Mouse (Mus musculus) megakaryocyte-erythroid progenitor cell, adult 5-6 weeks (primary cell): ENCODE data around the gene Cd28. TPM values are rescaled to one million over a fixed set of nuclear protein-coding genes. Genes with fewer than 3 reads are reported as not detected.

ENCODE experiments used
- ATAC-seq: replicated peaks from 2 replicates; pipeline ENCODE4 v1.8.0; 2016; ENCODE audit warnings: mild to moderate bottlenecking, inconsistent platforms; ENCODE audit not compliant: severe bottlenecking, poor library complexity, low FRiP score, low TSS enrichment
- total RNA-seq, 2 experiments: library from RNA; stranded (forward) in 1 of 2; stranded (reverse) in 1 of 2; fragments of 200-1000, 215-1000 nt in 1 of 2; fragments of >200 nt in 1 of 2; fragmentation: Nextera tagmentation in 1 of 2; gene quantifications; 2 replicates each; pipeline ENCODE4 v1.2.3; 2014 to 2017

The Cd28 gene
- total RNA-seq, 2 experiments from 2014 or later = 1.5 to 2.7 TPM

DNA sequence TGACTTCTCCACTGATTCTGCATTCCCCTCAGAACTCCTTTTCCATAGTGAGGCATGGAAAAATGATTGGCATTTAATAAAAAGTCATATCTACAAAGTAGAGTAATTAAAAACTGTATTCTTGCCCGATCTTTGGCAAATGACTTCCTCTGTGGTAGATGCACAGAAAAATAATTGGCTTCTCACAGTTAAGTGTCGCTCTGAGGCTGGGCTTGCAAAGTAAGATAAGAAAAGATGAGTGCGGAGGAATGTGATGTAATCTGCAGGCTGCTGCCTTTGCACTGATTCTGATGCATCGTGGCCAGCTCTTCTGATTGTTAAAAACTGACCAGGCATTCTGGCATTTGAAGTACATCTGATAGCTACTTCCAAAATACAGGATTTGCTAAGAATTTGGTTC lies 32.3 kb downstream of the Cd28 start:
- ATAC-seq = no peak

DNA sequence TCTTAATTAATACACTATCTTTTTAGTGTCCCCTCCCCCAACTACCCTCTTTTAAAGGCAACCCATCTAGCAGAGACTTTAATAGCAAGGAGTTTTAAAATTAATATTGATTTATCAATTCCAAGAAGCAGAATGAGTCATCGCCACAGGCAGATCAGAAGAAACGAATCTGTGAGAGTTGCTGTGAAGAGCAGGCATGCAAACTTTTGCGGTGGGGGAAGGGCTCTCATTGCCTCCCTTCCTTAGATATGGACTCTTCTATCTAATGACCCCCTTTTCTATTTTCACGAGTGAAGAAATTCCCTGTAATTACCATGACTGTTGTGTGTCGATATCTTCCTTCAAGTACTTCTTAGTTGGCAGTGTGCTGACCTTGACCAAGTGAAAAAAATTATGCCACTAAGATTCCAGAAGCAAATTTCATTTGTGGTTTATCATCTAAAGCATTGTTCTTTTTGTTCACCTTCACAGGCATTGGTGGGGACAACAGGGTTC lies 32.8 kb downstream of the Cd28 start:
- no peak for ATAC-seq

DNA sequence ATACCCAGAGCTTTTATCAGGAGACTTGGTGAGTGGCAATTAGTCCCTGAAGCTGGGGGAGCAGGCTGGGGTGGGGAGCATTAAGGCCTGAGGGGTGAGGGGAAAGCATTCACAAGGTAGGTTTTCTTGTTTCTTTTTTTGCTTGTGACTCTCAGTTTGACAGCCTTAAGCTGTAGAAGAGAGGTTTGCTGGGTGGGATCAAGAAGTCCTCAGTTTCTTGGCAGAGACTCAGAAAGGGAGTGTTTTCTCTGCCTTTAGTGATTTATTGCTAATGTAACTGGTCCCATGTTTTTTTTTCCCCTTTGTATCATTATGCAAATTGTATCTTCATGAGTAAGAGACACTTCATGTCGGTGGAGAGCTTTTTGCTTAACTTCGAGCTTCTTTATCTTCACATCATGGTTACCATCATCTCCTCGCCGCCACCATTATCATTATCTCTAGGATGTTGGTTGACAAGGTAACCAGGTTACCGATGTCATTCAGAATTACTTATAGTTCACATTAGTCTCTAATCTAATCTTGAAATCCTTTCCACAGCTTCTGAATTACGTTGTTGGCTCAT lies 33.7 kb downstream of the Cd28 start:
- ATAC-seq = no peak

DNA sequence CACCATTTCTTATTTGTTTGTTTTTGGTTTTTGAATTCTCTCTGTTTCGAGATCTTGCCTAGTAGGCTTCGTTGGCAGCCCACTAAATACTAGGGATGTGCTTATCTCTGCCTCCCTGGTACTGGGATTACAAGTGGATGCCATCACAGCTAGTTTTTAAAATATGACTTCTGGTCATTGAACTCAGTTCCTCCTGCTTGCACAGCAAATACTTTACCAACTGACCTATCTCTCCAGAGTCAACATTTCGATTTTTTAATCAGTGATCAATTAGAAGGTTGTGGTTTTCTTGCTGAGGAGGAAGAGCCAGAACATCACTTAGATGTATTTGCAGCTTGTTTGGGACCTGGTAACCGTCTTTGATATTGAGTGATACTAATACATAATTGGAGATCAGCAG lies 34.4 kb downstream of the Cd28 start:
- ATAC-seq = no peak

DNA sequence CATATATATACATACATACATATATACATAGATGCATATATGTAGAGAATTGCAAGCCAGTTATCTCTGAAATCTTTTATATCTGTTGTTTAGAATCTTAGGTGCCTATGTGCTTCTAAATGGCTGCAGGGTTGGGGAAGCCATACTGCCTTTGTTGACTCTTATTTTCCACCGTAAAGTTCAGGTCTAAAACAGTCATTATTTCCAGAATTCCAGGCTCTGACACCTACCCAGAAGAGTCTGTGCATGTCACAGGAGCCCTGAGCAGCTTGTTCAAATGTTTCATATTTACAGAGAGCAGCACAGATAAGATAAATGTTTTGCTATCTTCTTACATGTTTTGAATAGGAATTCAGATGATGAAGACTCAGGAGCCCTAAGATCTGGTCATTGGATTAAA lies 36.4 kb downstream of the Cd28 start:
- no peak for ATAC-seq

DNA sequence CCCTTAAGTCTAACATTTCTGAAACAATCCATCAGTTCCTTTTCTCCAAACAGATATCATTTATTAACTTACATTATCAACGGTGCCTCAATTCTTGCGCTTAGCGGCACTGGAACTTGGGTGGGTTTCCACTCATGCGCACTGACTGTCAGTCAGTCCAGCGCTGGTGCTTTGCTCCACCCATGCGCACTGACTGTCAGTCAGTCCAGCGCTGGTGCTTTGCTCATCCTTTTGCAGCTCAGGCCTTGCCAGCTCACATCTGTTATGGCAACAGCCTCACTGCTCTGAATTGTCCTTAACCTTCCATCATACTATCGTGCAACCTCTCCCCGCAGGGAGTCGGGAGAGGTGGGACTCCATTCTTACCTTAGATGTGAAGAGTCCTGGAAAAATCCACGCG lies 37.4 kb downstream of the Cd28 start:
- no peak for ATAC-seq

DNA sequence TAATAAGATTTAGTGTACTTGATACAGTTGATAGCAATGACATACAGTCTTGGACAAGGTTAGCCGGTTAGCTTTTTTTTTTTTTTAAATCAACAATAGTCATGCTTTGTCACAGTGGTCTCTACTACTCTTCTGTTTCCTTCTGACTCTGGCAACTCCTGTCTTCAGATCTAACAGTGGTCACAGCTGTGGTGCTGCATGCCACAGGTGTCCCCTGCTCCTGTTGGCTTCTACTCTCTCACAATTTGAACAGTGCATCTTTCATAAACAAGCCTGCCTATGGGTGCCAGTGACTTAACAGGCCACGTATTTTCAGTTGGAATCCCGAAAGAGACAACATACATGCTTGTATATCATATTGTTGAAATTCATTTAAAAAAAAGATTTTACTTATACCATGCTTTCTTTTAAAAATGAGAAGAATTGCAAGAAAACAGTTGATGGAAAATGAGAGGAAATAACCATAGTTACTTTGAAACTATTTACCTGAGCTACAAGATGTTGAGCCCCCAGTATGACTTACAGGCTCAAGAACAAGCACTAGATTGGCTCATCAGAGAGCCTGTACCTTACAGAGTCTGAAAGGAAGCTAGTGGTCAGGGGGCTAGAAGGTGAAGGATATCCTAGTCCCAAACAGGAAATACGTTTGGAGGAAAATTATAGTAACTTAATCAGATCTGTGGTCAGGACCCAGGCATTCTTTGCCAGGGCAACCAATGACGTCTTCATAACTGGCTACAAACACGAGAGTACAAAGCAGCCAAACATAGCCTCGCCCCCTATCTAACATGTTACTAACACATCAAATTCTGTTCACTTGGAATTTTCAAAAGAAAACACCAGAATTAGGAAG lies 39.0 kb downstream of the Cd28 start:
- no peak for ATAC-seq

DNA sequence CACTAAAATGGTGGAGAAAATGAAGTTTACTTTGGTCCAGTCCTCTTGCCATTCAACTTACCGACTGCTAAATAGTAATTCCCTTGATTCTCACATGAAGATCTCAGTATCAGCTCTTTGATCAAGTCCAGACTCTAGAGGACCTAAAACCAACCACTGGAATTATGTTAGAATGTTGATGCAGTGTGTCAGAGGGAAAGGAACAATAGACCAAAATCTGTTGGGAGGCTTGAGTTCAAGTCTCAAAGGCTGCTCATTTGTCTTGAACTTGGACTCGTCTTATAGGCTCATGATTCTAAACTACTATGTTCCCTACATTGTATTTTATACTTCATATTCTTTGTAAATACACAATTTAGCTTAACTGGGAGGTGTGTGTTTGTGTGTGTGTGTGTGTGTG lies 41.0 kb downstream of the Cd28 start:
- ATAC-seq = no peak

DNA sequence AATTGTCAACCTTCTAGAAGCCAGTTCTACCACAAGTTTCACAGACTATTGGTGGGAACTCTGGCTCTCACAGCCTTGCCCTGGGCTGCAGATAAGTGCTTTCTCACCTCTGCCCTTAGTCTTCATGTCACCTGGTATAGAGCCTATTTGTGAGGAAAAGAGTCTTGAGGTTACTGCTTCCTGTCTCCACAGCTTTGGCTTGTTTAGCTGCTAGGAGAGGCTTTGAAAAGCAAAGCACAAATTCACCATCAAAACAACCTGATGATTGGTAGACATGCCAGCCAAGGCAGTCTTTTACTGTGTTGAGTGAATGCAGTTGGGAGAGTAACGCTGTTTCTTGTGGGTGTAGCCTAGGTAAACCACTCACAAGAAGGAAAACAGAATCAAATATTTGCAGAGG lies 41.6 kb downstream of the Cd28 start:
- no peak for ATAC-seq

DNA sequence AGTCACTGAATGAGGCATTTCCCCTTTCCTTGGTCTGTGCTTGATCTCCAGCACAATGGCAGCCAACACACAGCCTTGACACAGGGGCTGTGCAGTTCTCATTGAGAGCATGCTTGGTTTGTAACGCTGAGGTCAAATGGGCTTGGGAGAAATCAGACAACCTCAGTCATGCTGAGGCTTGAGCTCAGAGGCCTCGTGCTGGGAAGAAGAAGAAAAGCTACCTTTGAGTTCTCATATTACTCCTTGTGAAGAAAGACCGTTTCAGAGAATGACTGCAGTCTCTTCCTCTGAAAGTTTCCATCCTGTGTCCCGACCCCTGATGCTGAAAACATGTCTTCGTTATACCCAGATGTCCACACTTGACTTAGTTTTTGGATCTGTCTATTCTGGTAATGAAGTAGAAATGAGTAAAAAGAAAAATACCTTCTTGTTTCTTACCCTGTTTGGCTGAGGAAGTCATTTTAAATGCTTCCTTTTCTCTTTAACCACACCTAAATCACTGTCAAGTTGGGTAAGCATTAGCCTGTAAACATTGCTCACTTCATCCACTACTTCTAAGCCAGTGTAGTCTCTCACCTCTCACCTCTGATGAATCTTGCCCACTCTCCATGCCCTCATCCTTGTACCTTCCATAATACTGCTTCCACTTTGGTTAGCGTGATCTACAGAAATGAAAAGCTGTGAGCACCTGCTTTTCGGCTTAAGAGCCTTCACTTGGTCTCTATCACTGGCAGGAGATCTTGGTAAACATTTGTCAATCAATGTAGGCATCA lies 43.1 kb downstream of the Cd28 start:
- ATAC-seq = no peak

DNA sequence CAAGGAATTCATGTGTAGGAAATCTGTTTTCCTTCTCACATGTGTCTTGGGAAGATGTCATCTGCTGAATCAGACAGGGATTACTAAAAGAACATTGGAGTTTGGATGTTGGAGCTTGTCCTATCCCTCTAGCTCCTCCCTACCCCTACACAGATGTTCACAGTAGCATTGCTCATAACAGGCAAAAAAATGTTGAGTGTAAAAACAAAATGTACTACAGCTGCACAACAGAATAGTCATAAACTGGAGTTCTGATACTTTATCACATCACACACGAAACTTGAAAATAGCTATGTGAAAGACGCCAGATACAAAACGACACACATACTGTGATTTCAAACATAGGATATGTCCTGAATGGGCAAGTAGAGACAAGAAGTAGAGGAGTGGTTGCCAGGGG lies 43.9 kb downstream of the Cd28 start:
- no peak for ATAC-seq

DNA sequence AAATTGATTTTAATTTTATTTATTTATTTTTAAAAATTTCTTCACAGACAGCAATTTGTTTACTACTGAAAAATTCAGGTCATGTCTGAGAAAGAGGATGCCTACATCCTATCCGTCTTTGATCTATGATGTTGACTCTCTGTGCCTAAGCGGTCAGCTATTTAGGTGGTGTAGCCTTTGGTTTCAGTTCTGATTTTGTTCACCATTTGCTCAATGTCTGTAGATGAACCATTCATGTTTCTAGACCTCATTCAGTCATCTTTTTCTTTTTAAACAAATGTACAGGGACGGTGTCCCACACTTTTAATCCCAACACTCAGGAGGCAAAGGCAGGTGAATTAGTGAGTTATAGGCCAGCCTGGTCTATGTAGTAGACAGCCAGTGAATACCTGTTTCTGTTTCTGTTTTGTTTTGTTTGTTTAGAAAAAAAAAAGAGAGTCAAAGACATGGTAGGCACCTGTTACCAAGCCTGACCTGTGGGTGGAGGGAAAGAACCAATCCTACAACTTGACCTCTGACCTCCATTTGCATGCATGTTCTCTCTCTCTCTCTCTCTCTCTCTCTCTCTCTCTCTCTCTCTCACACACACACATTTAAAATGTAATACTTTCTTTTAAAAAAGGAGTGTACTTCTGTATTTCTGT lies 45.0 kb downstream of the Cd28 start:
- no peak for ATAC-seq

DNA sequence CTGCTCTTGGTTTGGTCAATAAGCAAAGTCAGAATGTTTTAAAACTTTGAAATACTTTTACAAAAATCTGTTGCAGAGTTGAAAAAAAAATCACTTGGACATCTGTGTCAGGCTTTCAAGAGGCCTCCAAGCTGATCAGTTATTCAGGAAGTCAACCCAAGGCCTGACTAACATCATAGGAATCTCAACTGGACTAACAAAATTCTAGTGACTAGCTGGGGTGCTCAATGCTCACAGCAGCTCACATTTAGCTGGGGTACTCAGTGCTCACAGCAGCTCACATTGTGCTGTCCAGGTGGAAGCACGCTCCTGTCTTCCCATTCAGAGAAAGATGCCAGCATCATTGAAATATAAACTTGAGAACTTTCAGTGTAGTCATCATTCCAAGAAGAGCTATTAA lies 45.9 kb downstream of the Cd28 start:
- ATAC-seq = no peak

DNA sequence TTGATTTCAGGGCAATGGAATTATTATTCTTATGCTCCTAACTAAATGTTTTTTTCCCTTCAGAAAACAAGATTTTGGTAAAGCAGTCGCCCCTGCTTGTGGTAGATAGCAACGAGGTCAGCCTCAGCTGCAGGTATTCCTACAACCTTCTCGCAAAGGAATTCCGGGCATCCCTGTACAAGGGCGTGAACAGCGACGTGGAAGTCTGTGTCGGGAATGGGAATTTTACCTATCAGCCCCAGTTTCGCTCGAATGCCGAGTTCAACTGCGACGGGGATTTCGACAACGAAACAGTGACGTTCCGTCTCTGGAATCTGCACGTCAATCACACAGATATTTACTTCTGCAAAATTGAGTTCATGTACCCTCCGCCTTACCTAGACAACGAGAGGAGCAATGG lies 46.3 kb downstream of the Cd28 start:
- ATAC-seq = no peak

DNA sequence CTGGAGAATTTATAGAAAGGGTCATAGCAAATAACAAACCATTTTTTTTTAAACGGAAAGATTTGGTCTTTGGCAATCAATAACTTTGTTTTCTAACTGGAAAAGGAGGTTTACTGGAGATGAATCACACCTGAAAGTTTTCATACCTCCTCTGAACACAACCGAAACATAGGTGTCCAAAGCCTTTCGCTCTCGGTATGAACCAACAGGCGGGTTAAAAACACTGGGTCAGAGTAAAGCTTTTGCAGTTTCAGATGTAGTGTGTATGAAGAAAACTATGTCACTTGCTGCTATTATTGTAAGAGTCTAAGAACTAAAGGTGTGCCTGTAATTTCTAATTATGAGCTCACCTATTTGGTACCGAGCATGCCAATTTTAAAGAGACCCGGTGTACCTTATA lies 55.2 kb downstream of the Cd28 start:
- ATAC-seq = no peak

DNA sequence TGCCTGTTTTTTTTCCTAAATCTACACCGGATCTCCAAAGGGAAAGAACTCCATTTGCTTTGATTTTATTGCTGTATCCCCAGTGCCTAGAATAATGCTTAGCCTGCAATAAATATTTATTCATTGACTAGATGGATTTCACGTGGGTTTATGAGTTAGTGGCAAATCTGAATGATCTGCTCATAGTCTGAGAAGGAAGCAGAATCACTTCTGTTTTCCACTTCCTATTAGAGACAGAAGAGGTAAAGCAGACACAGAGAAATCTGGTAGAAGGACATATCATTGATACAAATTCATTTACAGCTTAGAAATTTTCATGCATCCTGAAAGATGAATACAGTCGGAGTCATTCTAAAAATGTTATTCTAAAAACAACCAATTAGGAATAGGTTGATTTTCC lies 56.6 kb downstream of the Cd28 start:
- ATAC-seq = no peak

DNA sequence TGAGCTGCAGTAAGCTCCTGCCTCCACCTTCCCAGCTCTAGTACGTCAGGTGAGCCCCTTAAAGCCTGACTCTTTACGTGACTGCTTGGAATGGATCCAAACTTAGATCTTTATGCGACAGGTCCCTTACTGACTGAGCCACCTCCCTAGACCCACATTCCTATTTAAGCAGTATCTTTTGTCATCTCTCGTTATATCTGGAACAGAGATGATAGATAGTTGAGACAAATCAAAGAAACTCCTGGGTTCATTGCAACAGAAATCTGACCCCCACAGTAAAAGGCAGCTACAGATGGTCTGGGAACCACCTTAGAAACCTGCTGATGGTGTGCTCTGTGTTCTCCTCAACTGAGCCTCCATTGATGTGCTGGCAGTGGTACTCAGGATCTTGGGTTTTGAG lies 59.6 kb downstream of the Cd28 start:
- no peak for ATAC-seq

DNA sequence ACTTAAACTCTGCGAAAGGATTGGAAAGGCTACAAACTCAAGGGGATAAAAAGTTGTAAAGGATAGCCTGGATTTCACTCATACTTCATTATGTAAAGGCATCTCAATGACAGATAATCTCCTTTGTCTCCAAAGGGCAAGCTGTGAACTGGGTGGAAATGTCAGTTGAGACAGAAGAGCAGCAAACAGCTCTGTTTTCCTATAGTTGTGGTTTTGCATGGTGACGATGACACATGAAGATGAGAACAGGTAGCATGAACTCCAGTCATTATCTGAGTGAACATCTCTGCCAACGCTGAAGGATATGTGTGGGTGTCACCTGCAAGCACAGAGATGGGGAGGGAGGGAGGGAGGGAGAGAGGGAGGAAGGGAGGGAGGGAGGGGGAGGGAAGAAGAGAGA lies 60.3 kb downstream of the Cd28 start:
- no peak for ATAC-seq

DNA sequence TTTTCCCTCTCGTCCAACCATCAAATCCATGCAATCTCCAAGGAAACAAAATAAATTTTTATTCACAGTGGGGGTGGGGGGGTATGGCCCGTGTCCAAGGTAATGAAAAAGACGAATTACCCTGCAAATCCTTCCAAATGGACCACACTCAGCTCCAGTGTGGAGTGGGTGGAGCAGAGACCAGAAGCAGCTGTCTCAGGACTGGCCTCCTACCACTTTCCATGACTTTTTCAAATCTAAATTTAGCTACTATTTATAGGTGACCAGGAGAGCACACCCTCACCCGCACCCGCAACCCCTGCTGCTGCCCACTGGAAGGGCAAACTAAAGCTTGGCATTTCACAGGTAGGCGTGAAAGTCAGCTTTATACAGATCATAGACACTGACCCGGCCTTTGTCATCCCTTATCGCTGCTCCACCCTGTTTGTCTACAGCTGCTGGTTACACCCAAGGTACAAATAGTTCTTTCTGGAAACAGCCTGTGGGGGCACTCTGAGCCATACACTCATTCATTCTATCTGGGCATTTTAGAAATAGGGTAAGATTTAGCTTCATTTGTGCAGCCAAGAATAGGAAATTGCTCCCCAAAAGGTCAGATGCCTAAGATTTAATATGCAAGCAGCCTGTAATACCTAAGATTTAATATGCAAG lies 62.0 kb downstream of the Cd28 start:
- peak; percentile 70 for ATAC-seq

DNA sequence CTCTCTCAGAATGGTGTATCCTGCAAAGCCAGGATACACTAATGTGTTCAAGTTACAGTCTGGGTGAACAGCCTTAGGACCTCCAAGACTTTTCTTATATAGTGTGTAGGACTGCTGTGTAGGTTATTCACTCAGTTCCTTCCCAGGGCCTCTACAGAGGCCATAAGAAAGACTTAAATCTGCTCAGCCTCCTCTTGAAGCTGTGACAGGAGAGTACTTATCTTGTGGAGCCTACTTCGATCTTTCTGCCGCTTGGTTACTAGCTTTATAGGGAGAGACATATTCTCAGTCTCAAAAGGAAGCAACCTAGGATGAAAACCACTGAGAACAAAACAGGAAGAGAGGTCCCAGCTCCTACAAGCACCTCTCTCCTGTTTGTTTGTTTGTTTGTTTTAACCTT lies 62.6 kb downstream of the Cd28 start:
- no peak for ATAC-seq
